Mouse (Mus musculus) cerebellum, postnatal 4 days (tissue): ENCODE measurements around the gene Piga.

ENCODE experiments used
- DNase-seq, 2 experiments: peaks; one replicate each; pipeline ENCODE4 v3.0.0; 2022; ENCODE audit warnings: low spot score in 2 of 2, mixed read lengths in 1 of 2

Gene Piga

DNA sequence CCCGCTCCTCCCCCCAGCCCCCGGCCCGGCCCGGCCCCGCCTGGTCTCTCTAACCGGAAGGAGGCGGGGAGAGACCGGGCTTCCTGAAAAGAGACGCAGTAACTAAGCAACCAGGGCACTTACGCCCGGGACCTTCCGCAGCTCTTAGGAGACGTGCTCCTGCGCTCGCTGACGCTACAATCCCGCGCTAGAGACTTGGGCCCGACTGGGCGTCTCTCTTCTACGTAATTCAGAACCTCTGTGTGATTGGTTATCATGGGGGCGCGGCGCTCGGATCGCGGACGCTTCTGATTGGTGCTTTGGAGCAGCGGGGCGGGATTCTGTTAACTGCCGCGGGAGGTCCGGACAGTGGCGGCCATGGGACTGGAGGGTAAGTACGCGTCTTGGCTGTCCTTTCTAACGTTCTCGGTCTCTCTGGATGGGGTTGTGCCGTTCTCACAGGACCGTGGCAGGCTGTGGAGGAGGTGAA, at the start of gene Piga:
Gene Piga (plus strand): TSS at position 317 of the 469 bp plus-strand sequence.
- peak; percentile 75 to 81 for DNase-seq

DNA sequence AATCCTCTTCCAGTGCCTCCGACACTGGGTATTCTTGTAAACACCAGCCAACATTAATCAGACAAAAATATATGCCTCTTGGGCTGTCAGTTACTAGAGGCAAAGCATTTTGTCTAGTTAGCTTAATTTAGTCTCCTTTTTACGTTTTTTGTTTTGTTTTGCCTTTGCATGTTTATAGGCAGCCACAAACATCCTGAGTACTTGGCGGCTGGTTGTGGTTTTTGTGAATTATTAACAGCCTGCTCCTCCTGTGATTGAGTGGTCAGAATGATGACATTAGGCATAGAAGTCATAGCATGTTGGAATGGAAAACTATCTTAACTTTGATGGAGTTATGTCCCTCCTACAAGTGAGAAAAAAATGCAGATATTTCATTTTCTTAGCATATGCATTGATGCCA, 49.0 kb upstream of the Piga start:
- no peak for DNase-seq

DNA sequence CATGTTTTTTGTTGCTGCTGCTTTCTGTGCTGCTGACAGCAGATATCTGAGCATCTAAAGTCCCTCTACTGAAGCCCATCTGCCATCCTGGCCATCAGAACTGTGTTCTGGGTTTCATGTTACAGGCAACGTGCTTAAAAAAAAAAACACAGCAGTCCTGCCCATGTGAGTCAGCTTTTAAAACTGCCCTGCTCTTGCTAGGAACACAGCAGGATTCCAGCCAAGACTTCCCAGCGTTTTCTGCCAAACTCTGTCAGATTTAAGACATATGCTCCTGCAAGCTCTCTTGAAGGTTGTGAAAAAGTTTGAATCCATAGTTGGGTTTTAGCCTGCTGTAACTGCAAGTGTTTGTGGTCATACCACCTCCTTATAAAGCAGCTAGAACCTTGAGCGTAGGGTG, 46.5 kb upstream of the Piga start, which contains the start of gene Vegfd:
Gene Vegfd (plus strand): TSS at position 298 of the 400 bp plus-strand sequence.
- no peak for DNase-seq

DNA sequence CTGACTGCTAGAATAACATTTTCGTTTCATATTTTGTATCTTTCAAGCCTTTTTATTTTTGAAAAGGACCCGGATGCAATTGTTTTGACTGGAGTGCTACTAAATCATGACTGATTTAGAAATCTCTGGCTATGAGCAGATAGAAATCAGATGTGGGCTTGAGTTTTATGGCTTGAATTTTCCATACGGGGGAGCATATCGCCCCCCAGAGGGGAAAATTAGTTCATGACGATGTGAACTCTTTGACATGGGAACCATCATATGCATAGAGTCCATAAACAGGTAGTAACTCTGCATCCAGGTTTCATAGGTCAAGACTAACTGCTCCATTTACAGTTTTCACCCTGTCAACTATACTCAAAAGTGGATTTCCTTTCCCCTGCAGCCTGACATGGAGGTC, 45.0 kb upstream of the Piga start:
- DNase-seq, result no peak

DNA sequence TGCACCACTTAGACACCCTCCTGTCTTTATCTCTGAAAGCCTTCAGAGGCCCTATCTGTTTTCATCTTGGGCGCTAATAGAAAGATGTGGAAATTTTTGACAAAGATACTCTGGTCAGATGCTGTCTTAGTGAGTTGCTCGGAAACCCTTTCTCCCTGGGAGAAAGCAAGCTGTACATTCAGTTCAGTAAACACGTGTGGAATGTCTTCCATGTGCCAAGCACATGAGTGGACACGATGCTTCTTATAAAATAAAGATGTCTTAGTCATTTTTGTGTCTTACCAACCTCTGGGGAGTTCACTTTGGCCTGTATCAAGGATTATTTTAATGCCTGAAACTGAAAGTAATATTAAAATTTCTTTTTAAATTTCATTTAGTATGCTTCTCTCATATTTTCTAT, 39.9 kb upstream of the Piga start:
- DNase-seq, result no peak

DNA sequence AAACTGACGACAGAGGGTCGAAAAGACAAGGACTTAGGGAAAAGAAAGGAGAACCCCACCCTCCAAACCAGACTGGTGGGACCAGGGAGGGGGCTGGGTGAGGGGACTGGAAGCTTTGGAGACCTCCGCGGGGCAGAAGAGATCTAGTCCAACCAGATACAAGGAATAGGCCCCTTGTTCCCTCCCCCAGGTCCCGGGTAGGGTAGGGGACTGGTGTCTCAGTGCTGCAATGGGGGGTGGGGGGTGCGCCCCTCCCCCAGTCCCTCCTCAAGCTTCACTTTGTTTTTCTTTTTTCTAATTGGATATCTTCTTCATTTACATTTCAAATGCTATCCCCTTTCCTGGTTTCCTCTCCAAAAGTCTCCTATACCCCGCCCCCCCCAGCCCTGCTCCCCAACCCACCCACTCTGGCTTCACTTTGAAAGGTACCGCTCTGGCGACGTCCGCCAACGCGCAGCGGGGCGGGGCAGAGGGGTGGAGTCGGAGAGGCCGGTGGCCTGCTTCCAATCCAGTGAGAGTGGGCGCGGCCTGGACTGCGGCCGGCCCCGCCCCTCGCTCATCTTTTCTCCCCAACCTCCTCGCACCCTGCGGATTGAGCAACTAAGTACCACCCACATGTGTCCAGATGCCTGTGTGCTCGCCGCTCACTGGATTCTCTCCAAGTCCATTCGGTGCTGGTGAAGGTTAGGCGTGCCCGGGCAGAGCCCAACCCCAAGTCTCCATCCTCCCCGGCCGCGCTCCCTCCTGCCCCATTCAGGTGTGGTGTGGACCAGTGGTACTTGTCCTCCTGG, 37.8 kb upstream of the Piga start:
- DNase-seq, result peak; percentile 43 to 67

DNA sequence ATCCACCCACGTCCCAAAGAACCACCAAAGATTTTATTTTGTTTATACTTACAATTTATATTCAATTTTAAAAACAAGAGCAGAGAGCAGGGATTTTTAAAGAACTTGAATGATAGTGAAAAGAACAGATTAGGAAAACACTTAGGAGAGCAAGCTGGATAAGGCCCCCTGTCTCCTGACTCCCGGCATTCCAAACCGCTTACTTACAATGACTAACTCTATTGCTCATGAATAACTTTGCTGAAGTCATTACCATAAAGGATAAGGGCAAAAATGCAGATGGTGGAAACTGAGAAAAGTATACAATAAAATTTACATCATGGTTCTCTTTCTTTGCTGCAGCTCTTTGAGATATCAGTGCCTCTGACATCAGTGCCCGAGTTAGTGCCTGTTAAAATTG, 25.5 kb upstream of the Piga start:
- no peak for DNase-seq

DNA sequence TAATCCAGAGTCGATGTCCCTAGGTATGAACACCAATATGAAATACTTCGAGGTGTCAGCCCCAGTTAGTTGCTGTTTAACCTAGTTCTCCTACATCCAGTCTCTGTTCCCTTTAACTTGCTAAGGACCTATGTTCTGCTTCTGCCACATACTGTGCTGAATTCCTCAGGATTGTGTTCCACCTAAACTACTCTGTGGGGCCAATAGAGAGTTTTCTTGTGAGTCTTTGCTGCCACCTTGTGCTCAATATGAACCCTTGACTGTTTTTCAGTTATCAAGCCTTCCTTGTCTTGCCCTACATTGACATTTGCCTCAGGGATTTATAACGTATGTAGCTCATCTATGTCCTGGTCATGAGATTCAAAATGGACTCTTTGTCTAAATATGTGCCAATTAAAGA, 21.1 kb upstream of the Piga start:
- DNase-seq, result no peak

DNA sequence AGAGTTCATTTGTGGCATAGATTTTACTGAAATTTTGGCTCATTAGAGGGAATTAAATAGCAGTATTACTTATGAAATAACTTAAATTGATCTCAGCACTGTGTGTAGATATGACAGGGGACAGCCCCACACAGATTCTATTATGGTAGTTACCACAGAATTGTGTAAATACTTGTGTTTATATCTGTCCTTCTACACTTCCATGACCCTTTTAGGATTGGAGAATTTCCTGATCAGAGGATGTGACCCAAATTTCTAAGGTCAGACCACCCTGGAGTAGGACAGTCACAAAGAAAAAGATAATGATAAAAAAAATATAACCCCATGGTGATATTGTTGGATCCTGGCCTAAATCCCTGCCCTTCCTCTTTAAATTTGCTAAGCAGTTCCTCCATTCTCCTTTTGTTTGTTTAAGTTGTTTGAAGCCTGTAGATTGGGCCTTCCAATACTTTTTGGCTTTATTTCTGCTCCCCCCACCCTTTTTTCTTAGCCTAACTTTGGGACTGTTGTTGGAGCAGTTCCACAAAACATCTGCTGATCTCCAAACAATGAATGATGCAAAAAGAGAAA, 14.4 kb upstream of the Piga start:
- no peak for DNase-seq

DNA sequence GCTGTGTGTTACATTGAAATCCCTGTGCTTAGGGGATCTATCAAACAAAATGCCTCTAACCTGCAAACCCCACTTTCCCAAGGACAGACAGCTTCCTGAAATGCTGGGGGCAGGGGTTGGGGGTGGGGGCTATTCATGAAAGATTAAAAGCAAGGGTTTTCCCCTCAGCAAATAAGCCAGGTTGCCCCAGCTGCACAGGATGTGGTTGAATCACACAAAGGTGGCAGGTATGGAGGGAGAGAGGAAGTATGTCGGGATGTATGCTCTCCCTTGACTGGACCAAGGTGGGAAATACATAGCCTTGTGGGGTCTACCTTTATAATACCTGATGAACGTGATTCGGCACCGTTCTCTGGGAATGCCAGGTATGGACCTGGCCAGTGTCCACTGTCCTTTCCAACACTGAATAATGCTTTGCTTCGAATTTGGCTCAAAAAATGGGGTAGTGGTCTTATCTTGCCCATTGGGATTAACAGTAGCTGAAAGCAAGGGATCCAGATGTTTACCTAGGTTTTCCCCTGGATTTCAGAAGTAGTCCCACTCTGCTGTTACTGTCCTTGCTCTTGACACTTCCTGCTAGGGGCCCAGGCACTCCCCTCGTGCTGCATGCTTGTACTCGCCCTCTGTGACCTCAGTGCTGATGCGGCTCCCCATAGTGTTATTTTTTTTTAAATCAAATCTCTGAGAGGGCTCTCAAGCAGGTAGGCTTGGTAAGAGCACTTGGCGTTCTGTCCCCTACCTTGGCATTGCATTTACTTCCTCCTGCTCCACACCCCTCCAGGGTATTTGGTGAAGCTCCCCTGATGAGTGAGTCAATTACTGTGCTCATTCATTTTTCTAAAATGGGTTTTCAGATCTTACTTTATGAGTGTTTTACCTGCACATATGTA, 13.2 kb upstream of the Piga start:
- DNase-seq, result no peak

DNA sequence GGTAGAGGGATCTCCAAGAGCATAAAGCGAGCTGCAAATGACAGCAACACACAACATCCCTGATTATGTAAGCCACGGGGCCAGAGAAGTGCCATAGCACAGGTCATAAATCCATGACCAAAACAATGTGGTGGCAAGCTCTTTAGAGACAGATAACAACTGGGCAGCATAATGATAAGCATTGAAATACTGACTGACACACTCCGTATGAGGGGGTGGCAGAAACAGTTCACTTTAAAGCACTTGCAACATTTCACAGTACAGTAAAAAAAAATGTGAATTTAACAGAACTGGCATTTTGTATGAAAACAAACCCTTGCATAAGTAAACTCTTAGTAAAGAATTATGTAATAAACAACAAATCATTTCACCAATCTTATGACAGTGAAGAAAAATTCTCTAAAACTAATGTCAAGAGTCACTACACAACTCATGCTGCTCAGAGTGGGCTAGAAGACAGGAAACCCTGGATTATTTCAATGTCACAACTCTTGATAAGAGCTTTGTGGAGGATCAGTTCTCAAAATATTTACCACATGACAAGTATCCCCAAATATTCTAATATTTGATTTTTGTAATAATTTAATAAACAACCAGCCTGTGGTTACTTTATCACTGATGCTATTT, 11.2 kb upstream of the Piga start:
- DNase-seq, result no peak

DNA sequence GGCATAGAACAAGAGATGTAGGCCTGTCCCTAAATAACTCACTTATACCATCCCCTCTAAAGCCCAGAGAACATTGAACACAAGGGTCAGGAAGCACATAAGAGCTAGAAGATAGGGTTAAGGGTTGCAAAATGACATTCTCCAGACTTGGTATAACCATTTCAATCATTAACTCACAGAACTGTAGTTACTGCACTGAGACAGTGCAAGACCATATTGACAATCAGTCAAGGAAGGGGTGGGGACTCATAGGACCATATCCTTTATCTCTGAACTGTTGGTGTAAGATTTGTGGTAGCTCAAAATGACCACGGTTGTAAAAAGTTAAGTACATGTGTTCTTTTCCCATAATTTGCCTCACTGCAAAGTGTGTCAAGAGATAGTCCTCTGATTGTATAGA, 9.0 kb upstream of the Piga start:
- no peak for DNase-seq

DNA sequence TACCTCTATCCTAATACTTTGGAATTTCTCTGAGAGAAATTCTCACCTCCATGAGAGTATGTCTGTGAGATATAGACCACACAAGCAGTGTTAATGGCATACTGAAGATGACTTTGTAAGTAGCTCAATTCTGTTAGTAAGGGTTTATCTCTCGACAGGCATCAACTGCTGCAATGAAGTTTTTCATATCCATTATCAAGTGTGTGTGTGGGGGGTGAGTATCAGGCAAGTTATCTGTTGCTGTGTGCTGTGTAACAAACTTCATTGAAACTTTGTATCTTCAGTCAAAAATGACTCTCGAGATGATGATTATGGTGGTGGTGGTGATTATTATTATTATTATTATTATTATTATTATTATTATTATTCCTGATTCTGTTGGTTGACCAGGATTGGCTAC, 2.8 kb upstream of the Piga start:
- no peak for DNase-seq

DNA sequence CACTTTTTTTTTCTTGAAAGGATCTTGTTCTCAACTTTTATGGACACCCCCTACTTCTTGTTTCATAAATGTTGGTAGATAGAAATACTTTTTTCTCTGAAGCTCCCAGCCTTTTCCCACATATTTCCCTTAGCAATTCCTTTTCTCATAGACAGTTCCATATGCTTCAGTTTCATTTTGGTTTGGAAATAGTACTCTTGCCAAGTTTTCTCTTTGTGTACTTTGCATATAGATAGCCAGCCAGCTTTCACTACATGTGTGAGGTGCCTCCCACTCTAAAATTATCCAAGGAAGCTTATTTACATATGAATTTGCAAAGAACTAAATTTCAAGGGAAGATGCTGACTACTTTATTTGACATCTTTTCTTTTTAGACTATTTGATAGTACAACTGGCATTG, 1.6 kb upstream of the Piga start:
- DNase-seq, result no peak

DNA sequence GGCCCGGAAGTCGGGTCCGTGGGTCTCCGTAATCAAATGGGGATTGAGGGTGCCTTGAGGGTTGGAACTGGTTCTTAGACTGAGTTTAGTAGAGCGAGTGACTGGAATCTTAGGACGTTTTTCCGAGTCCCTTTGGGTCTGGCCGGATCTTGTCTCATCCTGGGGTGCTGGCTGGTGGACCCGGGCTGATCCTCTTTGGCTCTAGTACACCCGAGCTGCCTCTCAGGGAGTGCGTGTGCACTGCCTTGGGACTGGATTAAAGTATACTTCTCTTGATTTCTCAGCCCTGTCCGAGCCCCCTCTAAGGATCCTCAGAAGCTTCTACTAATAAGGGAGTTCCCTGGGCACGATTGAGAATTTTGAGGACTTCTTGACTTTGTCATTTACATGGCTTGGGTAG, 368 bp downstream of the Piga start:
- DNase-seq, result no peak

DNA sequence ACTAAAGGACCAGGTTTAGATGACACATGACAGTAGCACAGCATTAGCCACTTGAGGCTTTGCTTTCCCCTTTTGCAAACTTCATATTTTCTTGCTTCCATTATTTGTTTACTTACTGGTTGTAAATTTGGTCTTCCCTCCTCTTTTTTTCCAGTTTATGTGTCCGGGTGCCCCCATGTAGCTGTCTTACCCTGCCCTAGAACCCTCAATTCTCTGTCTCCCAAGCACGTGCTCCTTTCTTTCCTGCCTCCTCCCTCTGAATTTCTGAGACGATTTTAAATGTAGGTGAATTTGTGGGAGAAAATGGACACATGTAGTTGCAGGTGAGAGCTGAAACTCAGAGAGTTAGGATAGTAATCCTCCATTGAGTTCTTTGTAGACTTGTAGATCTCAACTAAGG, 931 bp downstream of the Piga start:
- no peak for DNase-seq

DNA sequence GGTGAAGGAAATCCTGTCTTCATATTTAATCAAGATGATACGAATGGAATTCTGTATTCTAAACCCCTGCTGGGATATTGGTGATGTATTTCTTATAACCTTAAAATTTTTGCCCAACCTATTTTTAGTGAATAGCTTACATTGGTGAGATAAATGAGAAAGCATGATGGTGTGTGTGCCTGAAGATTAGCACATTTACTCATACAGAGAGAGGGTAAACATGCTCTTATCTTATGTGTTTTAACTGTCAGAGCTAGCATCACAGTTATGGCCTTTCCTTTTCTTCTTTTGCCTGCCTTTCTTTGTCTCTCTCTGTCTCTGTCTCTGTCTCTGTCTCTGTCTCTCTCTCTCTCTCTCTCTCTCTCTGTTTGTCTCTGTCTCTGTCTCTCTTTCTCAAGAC, 5.2 kb downstream of the Piga start:
- DNase-seq, result no peak

DNA sequence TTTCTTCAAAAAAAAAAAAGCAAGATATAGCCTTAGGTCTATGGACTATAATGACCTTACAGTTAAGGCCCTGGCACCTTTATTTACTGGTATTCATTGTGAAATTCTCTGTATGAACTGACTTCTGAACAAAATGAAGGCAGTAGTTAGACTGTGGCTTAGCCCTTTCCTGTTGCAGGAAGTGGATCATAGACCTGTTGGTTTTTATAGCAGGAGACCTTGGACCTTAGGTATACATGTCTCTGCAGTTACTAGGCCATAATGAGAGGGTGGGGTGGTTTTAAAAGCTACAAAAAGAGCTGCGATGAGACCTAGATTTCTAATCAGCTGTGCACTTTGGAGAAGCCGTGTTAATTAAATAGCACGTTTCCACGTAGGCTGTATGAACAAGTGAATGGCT, 7.7 kb downstream of the Piga start:
- no peak for DNase-seq

DNA sequence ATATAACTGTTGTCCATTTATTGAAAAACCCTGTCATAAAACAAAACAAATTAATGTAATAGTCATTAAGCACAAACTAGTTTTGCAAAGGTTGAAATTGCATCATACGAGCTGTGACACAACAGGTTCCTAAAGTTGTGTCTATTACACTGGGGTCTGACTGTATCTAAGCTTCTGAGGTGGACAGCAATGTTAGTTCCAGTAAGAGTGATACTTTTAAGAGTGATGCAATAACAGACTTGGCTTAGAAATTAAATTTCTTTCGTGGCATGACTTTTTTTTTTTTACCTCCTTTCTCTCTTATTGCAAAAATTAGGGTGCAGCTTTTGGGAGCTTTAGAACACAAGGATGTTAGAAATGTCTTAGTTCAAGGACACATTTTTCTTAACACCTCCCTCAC, 8.6 kb downstream of the Piga start:
- no peak for DNase-seq

DNA sequence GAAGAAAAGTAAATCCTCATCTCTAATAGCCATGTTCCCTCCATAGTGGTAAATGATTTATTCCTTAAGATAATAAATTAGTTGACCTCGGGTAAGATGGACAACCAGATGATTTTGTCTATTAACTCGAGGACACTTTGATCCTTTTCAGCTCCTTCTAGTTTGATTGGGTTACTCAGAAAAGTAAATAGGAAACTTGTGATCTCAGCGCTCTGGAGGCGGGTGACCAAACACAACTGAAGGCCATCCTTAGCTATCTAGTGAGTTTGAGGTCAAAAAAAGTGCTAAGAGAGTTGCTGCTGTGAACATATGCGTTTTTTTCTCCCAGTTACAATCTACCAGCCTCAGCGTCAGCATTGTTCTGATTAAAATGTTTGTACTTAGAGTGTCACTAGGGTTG, 11.0 kb downstream of the Piga start:
- no peak for DNase-seq

DNA sequence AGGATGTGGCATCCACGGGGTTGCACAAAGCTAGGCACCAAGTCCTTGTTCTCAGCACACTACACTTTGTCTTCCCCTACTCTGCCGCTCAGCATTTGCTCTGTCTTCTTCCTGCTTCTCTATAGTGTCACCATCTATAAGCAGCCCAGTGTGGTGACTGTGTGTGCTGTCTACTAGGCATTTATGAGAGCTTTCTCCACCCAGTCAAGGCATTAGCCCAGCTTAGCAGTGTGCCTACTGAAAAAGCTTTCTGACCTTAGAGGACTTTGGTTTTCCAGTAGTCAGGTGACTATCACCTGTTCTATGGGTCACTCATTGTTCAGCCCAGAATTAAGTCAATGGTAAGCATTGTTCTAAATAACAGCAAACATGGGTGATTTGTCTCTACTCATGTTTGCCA, 11.5 kb downstream of the Piga start:
- no peak for DNase-seq

DNA sequence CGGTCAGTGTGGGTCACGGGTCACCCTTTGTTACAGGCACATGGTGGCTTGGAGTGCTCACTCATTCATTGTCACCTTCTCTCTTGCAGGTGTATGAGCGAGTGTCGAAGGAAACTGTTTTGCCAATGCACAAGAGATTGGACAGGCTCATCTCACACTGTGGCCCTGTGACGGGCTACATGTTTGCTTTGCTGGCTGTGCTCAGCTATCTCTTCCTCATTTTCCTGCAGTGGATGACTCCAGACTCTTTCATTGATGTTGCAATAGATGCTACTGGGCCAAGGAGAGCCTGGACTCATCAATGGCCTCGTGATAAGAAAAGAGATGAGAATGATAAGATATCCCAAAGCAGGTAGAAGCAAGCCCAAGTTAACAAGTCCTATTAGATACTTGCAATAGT, 12.0 kb downstream of the Piga start:
- no peak for DNase-seq
